Mouse (Mus musculus): Measurements from ENCODE around the gene Sart1. TPM values are rescaled to one million over a fixed set of nuclear protein-coding genes. Genes with fewer than 3 reads are reported as not detected.

The Sart1 gene
- polyA plus RNA-seq, 2 experiments: 66.4 to 67.1 TPM

DNA sequence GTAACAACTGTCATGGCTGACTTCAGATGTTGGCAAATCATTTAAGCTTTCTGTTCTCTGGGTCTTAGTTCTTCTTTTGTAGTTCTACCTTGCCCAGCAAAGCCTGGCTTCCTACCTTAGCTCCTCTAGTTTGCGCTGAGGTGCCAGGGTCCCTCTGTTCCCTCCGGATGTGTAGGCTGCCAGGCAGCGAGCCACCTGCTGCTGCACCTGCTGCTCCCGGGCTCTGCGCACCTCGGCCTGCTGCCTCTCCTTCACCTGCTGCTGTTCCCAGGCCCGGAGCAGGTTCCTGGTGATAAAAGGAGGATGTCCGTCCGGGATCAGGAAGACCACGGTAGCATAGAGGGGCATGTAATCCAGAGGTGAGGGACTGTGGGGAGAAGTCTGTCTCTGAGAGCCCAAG lies 5.7 kb upstream of the Sart1 start:
- H3K4me3 ChIP-seq (replicated peaks; ENCODE audit: low read length): no peak overlapping the region
- WGBS: 46% methylated on average over 10 of the region's 10 CpGs
- H3K36me3 ChIP-seq (ENCODE audit: control insufficient read depth, insufficient read depth, low read length): no peaks in the 10 kb centered on the region
- ATAC-seq (ENCODE audit: low FRiP score, low read depth): no peak
- peaks cover 12% of the 10 kb centered on the region for H3K4me1 ChIP-seq (ENCODE audit: control insufficient read depth, insufficient read depth, low read length)
- no peaks in the 10 kb centered on the region for H3K27me3 ChIP-seq (ENCODE audit: control insufficient read depth, insufficient read depth, low read length)
- no peak overlapping the region for H3K4me2 ChIP-seq (replicated peaks; ENCODE audit: low read depth, low read length, severe bottlenecking)
- H3K9ac ChIP-seq (ENCODE audit: low read depth, low read length, severe bottlenecking): no peak overlapping the region
- TF ChIP-seq POLR2A (IDR thresholded peaks at IDR 0.05; ENCODE audit: borderline replicate concordance, extremely low read depth, insufficient read depth, insufficient read length): no peak
- no peaks in the 10 kb centered on the region for H3K9me3 ChIP-seq (ENCODE audit: control insufficient read depth, low read length)
- no peak overlapping the region for H3K27ac ChIP-seq (replicated peaks; ENCODE audit: low read depth, low read length)
- DNase-seq (ENCODE audit: low spot score): no peak

DNA sequence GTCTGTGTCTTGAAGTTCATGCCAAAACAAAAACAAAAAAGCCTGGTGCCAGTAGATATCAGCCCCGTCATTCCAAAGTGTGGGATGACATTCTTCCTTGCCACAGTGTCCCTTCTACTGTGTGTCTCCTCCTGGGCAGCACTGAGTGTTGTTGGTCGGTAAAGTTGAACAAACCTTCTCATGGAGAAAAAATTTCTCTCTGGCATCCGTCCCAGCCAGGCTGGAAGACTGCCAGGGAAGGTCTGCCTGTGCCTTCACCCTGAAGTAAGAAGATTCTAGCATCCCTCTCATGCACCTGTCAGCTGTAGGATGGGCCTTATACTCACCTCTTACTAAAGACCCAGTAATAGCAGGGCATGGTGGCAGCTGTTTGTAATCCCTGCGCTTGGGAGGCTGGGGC lies 4.4 kb upstream of the Sart1 start:
- ATAC-seq (ENCODE audit: low FRiP score, low read depth) (no peak), DNase-seq (ENCODE audit: low spot score) (peak; percentile 57)
- no peaks in the 10 kb centered on the region for H3K9me3 ChIP-seq (ENCODE audit: control insufficient read depth, low read length)
- no peak overlapping the region for H3K9ac ChIP-seq (ENCODE audit: low read depth, low read length, severe bottlenecking)
- no peak overlapping the region for H3K27ac ChIP-seq (replicated peaks; ENCODE audit: low read depth, low read length)
- 61% methylated on average over 4 of the region's 4 CpGs for WGBS
- H3K27me3 ChIP-seq (ENCODE audit: control insufficient read depth, insufficient read depth, low read length): no peaks in the 10 kb centered on the region
- no peak overlapping the region for H3K4me2 ChIP-seq (replicated peaks; ENCODE audit: low read depth, low read length, severe bottlenecking)
- no peaks in the 10 kb centered on the region for H3K36me3 ChIP-seq (ENCODE audit: control insufficient read depth, insufficient read depth, low read length)
- no peak for TF ChIP-seq POLR2A (IDR thresholded peaks at IDR 0.05; ENCODE audit: borderline replicate concordance, extremely low read depth, insufficient read depth, insufficient read length)
- H3K4me3 ChIP-seq (replicated peaks; ENCODE audit: low read length): no peak overlapping the region
- peaks cover 12% of the 10 kb centered on the region for H3K4me1 ChIP-seq (ENCODE audit: control insufficient read depth, insufficient read depth, low read length)

DNA sequence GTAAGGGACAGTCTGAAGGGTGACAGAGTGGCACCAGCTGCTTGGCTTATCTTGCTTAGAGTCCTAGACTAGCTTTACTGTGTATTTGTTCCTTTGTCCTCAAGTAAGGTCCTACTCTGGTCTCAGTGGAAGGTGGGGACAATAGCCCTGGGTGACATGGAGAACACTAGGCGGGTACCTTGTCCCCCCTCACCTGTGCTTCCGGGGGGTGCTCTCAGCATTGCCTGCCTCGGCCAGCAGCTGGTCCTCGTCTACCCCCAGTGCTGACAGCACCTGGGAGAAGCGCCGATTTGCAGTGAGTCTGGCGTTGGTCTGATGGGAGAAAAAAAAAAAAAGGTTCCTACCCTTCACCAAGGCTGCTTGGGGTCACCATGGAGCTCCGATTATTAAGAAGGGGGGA lies 1.9 kb upstream of the Sart1 start:
- ATAC-seq (ENCODE audit: low FRiP score, low read depth): no peak
- Histone ChIP-seq H3K9ac (ENCODE audit: low read depth, low read length, severe bottlenecking) (peak overlapping the region; percentile 91), H3K27me3 (ENCODE audit: control insufficient read depth, insufficient read depth, low read length) (no peaks in the 10 kb centered on the region)

GRCm38 (mm10) chr19:5389647-5390046 lies 1.1 kb upstream of the Sart1 start:
- ATAC-seq (ENCODE audit: low FRiP score, low read depth) (no peak), DNase-seq (ENCODE audit: low spot score) (no peak)
- peaks cover 23% of the 10 kb centered on the region for H3K4me1 ChIP-seq (ENCODE audit: control insufficient read depth, insufficient read depth, low read length)
- peaks cover 11% of the 10 kb centered on the region for H3K36me3 ChIP-seq (ENCODE audit: control insufficient read depth, insufficient read depth, low read length)
- no peak for TF ChIP-seq POLR2A (IDR thresholded peaks at IDR 0.05; ENCODE audit: borderline replicate concordance, extremely low read depth, insufficient read depth, insufficient read length)
- no peaks in the 10 kb centered on the region for H3K27me3 ChIP-seq (ENCODE audit: control insufficient read depth, insufficient read depth, low read length)
- peak overlapping the region; percentile 91 for H3K9ac ChIP-seq (ENCODE audit: low read depth, low read length, severe bottlenecking)
- H3K4me2 ChIP-seq (replicated peaks; ENCODE audit: low read depth, low read length, severe bottlenecking): peak overlapping the region; percentile 84
- 22% methylated on average over 12 of the region's 12 CpGs for WGBS
- peak overlapping the region; percentile 79; the same call in 1 of the 2 replicates for H3K27ac ChIP-seq (replicated peaks; ENCODE audit: low read depth, low read length)
- no peaks in the 10 kb centered on the region for H3K9me3 ChIP-seq (ENCODE audit: control insufficient read depth, low read length)
- H3K4me3 ChIP-seq (replicated peaks; ENCODE audit: low read length): peak overlapping the region; percentile 99

More for the DNA sequence above, 1.9 kb upstream of the Sart1 start:
- peak overlapping the region; percentile 84 for H3K4me2 ChIP-seq (replicated peaks; ENCODE audit: low read depth, low read length, severe bottlenecking)
- DNase-seq (ENCODE audit: low spot score): no peak
- H3K9me3 ChIP-seq (ENCODE audit: control insufficient read depth, low read length): no peaks in the 10 kb centered on the region
- WGBS: 74% methylated on average over 8 of the region's 8 CpGs
- no peak overlapping the region for H3K27ac ChIP-seq (replicated peaks; ENCODE audit: low read depth, low read length)
- peaks cover 23% of the 10 kb centered on the region for H3K4me1 ChIP-seq (ENCODE audit: control insufficient read depth, insufficient read depth, low read length)
- H3K36me3 ChIP-seq (ENCODE audit: control insufficient read depth, insufficient read depth, low read length): peaks cover 4% of the 10 kb centered on the region
- peak overlapping the region; percentile 99 for H3K4me3 ChIP-seq (replicated peaks; ENCODE audit: low read length)
- TF ChIP-seq POLR2A (IDR thresholded peaks at IDR 0.05; ENCODE audit: borderline replicate concordance, extremely low read depth, insufficient read depth, insufficient read length): no peak

DNA sequence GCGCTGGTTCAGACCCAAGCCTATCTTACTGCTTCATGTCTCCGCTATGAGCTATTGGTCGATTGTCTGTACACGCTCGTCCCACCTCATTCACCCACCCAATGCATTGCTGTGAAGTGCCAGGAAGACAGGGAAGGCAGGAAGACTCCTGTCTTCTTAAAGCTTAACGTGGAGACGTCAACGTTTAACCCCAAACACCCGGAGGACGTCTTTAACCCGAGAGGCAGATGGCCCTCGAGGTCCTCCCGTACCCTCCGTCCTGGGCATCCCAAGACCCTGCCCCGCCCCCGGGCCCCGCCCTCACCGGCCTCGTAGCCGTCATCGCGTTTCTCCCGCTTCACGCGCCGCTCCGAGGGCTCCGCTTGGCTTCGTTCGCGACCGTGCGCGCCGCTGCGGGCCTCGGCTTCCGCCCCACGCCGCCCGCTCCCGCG lies 477 bp downstream of the Sart1 start:
- H3K9ac ChIP-seq (ENCODE audit: low read depth, low read length, severe bottlenecking): peak overlapping the region; percentile 91
- no peak for TF ChIP-seq POLR2A (IDR thresholded peaks at IDR 0.05; ENCODE audit: borderline replicate concordance, extremely low read depth, insufficient read depth, insufficient read length)
- no peak for DNase-seq (ENCODE audit: low spot score)
- WGBS: 2% methylated on average over 39 of the region's 43 CpGs
- H3K36me3 ChIP-seq (ENCODE audit: control insufficient read depth, insufficient read depth, low read length): peaks cover 27% of the 10 kb centered on the region
- peak; percentile 45; the same call in 1 of the 2 replicates for ATAC-seq (ENCODE audit: low FRiP score, low read depth)
- peak overlapping the region; percentile 99 for H3K4me3 ChIP-seq (replicated peaks; ENCODE audit: low read length)
- H3K27ac ChIP-seq (replicated peaks; ENCODE audit: low read depth, low read length): peak overlapping the region; percentile 79; the same call in 1 of the 2 replicates
- H3K4me1 ChIP-seq (ENCODE audit: control insufficient read depth, insufficient read depth, low read length): peaks cover 23% of the 10 kb centered on the region
- no peaks in the 10 kb centered on the region for H3K27me3 ChIP-seq (ENCODE audit: control insufficient read depth, insufficient read depth, low read length)
- peak overlapping the region; percentile 84 for H3K4me2 ChIP-seq (replicated peaks; ENCODE audit: low read depth, low read length, severe bottlenecking)
- H3K9me3 ChIP-seq (ENCODE audit: control insufficient read depth, low read length): no peaks in the 10 kb centered on the region

- Histone ChIP-seq H3K4me1 (ENCODE audit: control insufficient read depth, insufficient read depth, low read length) (peaks cover 15% of the 10 kb centered on the region), H3K4me2 (replicated peaks; ENCODE audit: low read depth, low read length, severe bottlenecking) (no peak overlapping the region), H3K27ac (replicated peaks; ENCODE audit: low read depth, low read length) (no peak overlapping the region), H3K9me3 (ENCODE audit: control insufficient read depth, low read length) (no peaks in the 10 kb centered on the region), H3K4me3 (replicated peaks; ENCODE audit: low read length) (no peak overlapping the region), H3K27me3 (ENCODE audit: control insufficient read depth, insufficient read depth, low read length) (no peaks in the 10 kb centered on the region), H3K36me3 (ENCODE audit: control insufficient read depth, insufficient read depth, low read length) (peaks cover 59% of the 10 kb centered on the region), H3K9ac (ENCODE audit: low read depth, low read length, severe bottlenecking) (no peak overlapping the region)
- ATAC-seq (ENCODE audit: low FRiP score, low read depth) (no peak), DNase-seq (ENCODE audit: low spot score) (no peak)
- TF ChIP-seq POLR2A (IDR thresholded peaks at IDR 0.05; ENCODE audit: borderline replicate concordance, extremely low read depth, insufficient read depth, insufficient read length): no peak
- 90% methylated on average over 8 of the region's 8 CpGs for WGBS
These were observed 3.8 kb downstream of the Sart1 start for GRCm38 (mm10) chr19:5384715-5385114.
